Mouse (Mus musculus) myocyte (in vitro differentiated cells): ENCODE measurements at regions not wholly inside any gene's neighbourhood (a gene's known extent, or its start where the extent isn't known, plus 50 kb on each side); places are given as distances from the start of the nearest gene placed in this dataset.

Source experiments
- H3K27me3 ChIP-seq: one replicate; pipeline ENCODE4 v1.6.1; 2011; ENCODE audit not compliant: control insufficient read depth, insufficient read depth, insufficient read length
- H3K36me3 ChIP-seq: one replicate; pipeline ENCODE4 v1.6.1; 2011; ENCODE audit not compliant: control insufficient read depth, insufficient read depth
- H3K4me2 ChIP-seq: one replicate; pipeline ENCODE4 v1.6.1; 2011; ENCODE audit warnings: low read depth, control low read depth
- H3K4me3 ChIP-seq: one replicate; pipeline ENCODE4 v1.5.1; 2011; ENCODE audit warnings: mild to moderate bottlenecking, control low read depth, moderate library complexity
- H3K79me2 ChIP-seq: one replicate; pipeline ENCODE4 v1.6.1; 2011; ENCODE audit not compliant: control insufficient read depth, insufficient read depth
- H3ac ChIP-seq: one replicate; pipeline ENCODE4 v1.6.1; 2011; ENCODE audit not compliant: control insufficient read depth, insufficient read length
- CEBPB ChIP-seq: IDR thresholded peaks from 2 replicates; pipeline ENCODE4 v1.6.1; 2011; ENCODE audit warnings: mild to moderate bottlenecking, moderate library complexity; ENCODE audit not compliant: poor library complexity, insufficient read depth, severe bottlenecking
- E2F4 ChIP-seq: IDR thresholded peaks from one replicate; pipeline ENCODE4 v1.6.1; 2011; ENCODE audit warnings: mild to moderate bottlenecking, control low read depth, moderate library complexity; ENCODE audit not compliant: insufficient read depth
- MAX ChIP-seq: IDR thresholded peaks from one replicate; pipeline ENCODE4 v1.6.1; 2011; ENCODE audit warnings: low read depth, mild to moderate bottlenecking, control low read depth
- MYOD1 ChIP-seq, 3 experiments: IDR thresholded peaks; one replicate each; pipeline ENCODE4 v1.6.1; 2011; ENCODE audit warnings: control low read depth in 2 of 3, low read depth in 2 of 3, mild to moderate bottlenecking in 2 of 3, moderate library complexity in 1 of 3; ENCODE audit not compliant: insufficient read length in 2 of 3, control insufficient read depth in 1 of 3
- MYOG ChIP-seq, 3 experiments: IDR thresholded peaks; one replicate each; pipeline ENCODE4 v1.6.1; 2011; ENCODE audit warnings: control low read depth in 2 of 3, low read depth in 2 of 3, mild to moderate bottlenecking in 2 of 3; ENCODE audit not compliant: insufficient read length in 2 of 3, control insufficient read depth in 1 of 3, insufficient read depth in 1 of 3
- POLR2A ChIP-seq: IDR thresholded peaks from one replicate; pipeline ENCODE4 v1.6.1; 2011; ENCODE audit warnings: low read depth, mild to moderate bottlenecking, control low read depth, moderate library complexity; ENCODE audit not compliant: insufficient read length
- POLR2AphosphoS2 ChIP-seq: IDR thresholded peaks from one replicate; pipeline ENCODE4 v1.6.1; 2011; ENCODE audit warnings: low read depth, control low read depth; ENCODE audit not compliant: insufficient read length
- REST ChIP-seq: IDR thresholded peaks from one replicate; pipeline ENCODE4 v1.6.1; 2011; ENCODE audit warnings: mild to moderate bottlenecking, control low read depth, moderate library complexity; ENCODE audit not compliant: insufficient read depth, insufficient read length
- SRF ChIP-seq: IDR thresholded peaks from one replicate; pipeline ENCODE4 v1.6.1; 2011; ENCODE audit warnings: low read depth; ENCODE audit not compliant: control insufficient read depth, insufficient read length
- TCF12 ChIP-seq: IDR thresholded peaks from one replicate; pipeline ENCODE4 v1.6.1; 2011; ENCODE audit warnings: mild to moderate bottlenecking, control low read depth; ENCODE audit not compliant: poor library complexity, insufficient read depth, severe bottlenecking
- TCF3 ChIP-seq: IDR thresholded peaks from one replicate; pipeline ENCODE4 v1.6.1; 2011; ENCODE audit warnings: low read depth, control low read depth; ENCODE audit not compliant: insufficient read length
- USF1 ChIP-seq: IDR thresholded peaks from one replicate; pipeline ENCODE4 v1.6.1; 2011; ENCODE audit warnings: low read depth, mild to moderate bottlenecking, control low read depth, moderate library complexity

GRCm38 (mm10) chr17:81194006-81194405 is 129.1 kb upstream of the Thumpd2 start:
- TF ChIP-seq POLR2AphosphoS2 (no peak), REST (no peak), POLR2A (no peak), E2F4 (no peak), TCF12 (no peak)
- Histone ChIP-seq H3K27me3 (no peaks in the 10 kb centered on the region), H3K4me2 (no peak overlapping the region), H3K4me3 (no peak overlapping the region), H3ac (no peak overlapping the region), H3K79me2 (no peaks in the 10 kb centered on the region), H3K36me3 (no peaks in the 10 kb centered on the region)

- Histone ChIP-seq H3K4me2 (no peak overlapping the region), H3ac (no peak overlapping the region), H3K36me3 (no peaks in the 10 kb centered on the region), H3K79me2 (no peaks in the 10 kb centered on the region), H3K4me3 (no peak overlapping the region), H3K27me3 (no peaks in the 10 kb centered on the region)
- TF ChIP-seq CEBPB (no peak), TCF3 (no peak), SRF (no peak), E2F4 (no peak), MYOG (IDR thresholded peaks at IDR 0.05; ENCODE audit: control insufficient read depth in 1 of 3, insufficient read depth in 1 of 3, insufficient read length in 2 of 3, low read depth in 2 of 3) (no peak), MYOD1 (IDR thresholded peaks at IDR 0.05; ENCODE audit: control insufficient read depth in 1 of 3, insufficient read length in 2 of 3, low read depth in 2 of 3) (no peak), POLR2AphosphoS2 (no peak)
Measured at GRCm38 (mm10) chr17:81193230-81193871, 128.5 kb upstream of the Thumpd2 start.

GRCm38 (mm10) chr17:81189996-81190395 is 125.1 kb upstream of the Thumpd2 start:
- Histone ChIP-seq H3ac (no peak overlapping the region), H3K27me3 (no peaks in the 10 kb centered on the region), H3K4me2 (no peak overlapping the region), H3K79me2 (no peaks in the 10 kb centered on the region), H3K4me3 (no peak overlapping the region), H3K36me3 (no peaks in the 10 kb centered on the region)
- no peak for TF ChIP-seq TCF12
- no peak for TF ChIP-seq POLR2A
- TF ChIP-seq MYOD1 (IDR thresholded peaks at IDR 0.05; ENCODE audit: control insufficient read depth in 1 of 3, insufficient read length in 2 of 3, low read depth in 2 of 3) = no peak
- TF ChIP-seq MYOG (IDR thresholded peaks at IDR 0.05; ENCODE audit: control insufficient read depth in 1 of 3, insufficient read depth in 1 of 3, insufficient read length in 2 of 3, low read depth in 2 of 3) = no peak
- TF ChIP-seq TCF3 = no peak

- Histone ChIP-seq H3K4me2 (no peak overlapping the region), H3ac (no peak overlapping the region), H3K4me3 (no peak overlapping the region), H3K27me3 (no peaks in the 10 kb centered on the region), H3K79me2 (no peaks in the 10 kb centered on the region), H3K36me3 (no peaks in the 10 kb centered on the region)
- TF ChIP-seq MYOG (IDR thresholded peaks at IDR 0.05; ENCODE audit: control insufficient read depth in 1 of 3, insufficient read depth in 1 of 3, insufficient read length in 2 of 3, low read depth in 2 of 3) (no peak), MAX (no peak), TCF12 (no peak), CEBPB (no peak), SRF (no peak), USF1 (no peak), MYOD1 (IDR thresholded peaks at IDR 0.05; ENCODE audit: control insufficient read depth in 1 of 3, insufficient read length in 2 of 3, low read depth in 2 of 3) (no peak), POLR2A (no peak), POLR2AphosphoS2 (no peak), TCF3 (no peak), REST (no peak), E2F4 (no peak)
Measured at GRCm38 (mm10) chr17:81185685-81186084, 120.8 kb upstream of the Thumpd2 start.

GRCm38 (mm10) chr17:81180813-81181424 is 116.0 kb upstream of the Thumpd2 start:
- H3K4me2 ChIP-seq = no peak overlapping the region
- TF ChIP-seq REST (no peak), POLR2AphosphoS2 (no peak), E2F4 (no peak), USF1 (no peak)

More at GRCm38 (mm10) chr17:81180813-81181424, 116.0 kb upstream of the Thumpd2 start:
- no peaks in the 10 kb centered on the region for H3K36me3 ChIP-seq
- H3K4me3 ChIP-seq = no peak overlapping the region
- H3ac ChIP-seq = no peak overlapping the region
- H3K79me2 ChIP-seq = no peaks in the 10 kb centered on the region
- H3K27me3 ChIP-seq = no peaks in the 10 kb centered on the region
